Mouse (Mus musculus) kidney, postnatal 0 days (tissue): ENCODE data around the gene Snx13. TPM values are rescaled to one million over a fixed set of nuclear protein-coding genes. Genes with fewer than 3 reads are reported as not detected.

Source experiments
- ATAC-seq: fragments of 200-750 bp; cut with Nextera tagmentation; replicated peaks from 2 replicates; pipeline ENCODE4 v1.8.0; 2017; ENCODE audit warnings: low read depth, moderate number of reproducible peaks, moderate TSS enrichment, moderate library complexity; ENCODE audit not compliant: low FRiP score
- DNase-seq: peaks from one replicate; pipeline ENCODE4 v3.0.0-alpha.2; 2016; ENCODE audit warnings: low spot score
- H3K27ac ChIP-seq: fragments of 300-500 bp; sonication (generic); 2 replicates; pipeline ENCODE4 v1.5.1; 2014; ENCODE audit warnings: mild to moderate bottlenecking
- H3K27me3 ChIP-seq: fragments of 300-500 bp; sonication (generic); 2 replicates; pipeline ENCODE4 v1.6.1; 2014; ENCODE audit warnings: low read length, mixed read lengths; ENCODE audit not compliant: insufficient read depth
- H3K36me3 ChIP-seq: fragments of 300-500 bp; sonication (generic); 2 replicates; pipeline ENCODE4 v1.6.1; 2014; ENCODE audit warnings: low read length, mixed read lengths; ENCODE audit not compliant: insufficient read depth
- H3K4me1 ChIP-seq: fragments of 300-500 bp; sonication (generic); replicated peaks from 2 replicates; pipeline ENCODE4 v1.6.1; 2014; ENCODE audit warnings: antibody characterized with exemption, low read length, mixed read lengths; ENCODE audit not compliant: insufficient read depth
- H3K4me2 ChIP-seq: fragments of 300-500 bp; sonication (generic); 2 replicates; pipeline ENCODE4 v1.6.1; 2014; ENCODE audit warnings: mild to moderate bottlenecking, low read length, moderate library complexity, mixed read lengths
- H3K4me3 ChIP-seq: fragments of 300-500 bp; sonication (generic); replicated peaks from 2 replicates; pipeline ENCODE4 v1.5.1; 2014; ENCODE audit warnings: low read depth, low read length
- H3K9ac ChIP-seq: fragments of 300-500 bp; sonication (generic); 2 replicates; pipeline ENCODE4 v1.6.1; 2014; ENCODE audit warnings: low read depth, low read length
- H3K9me3 ChIP-seq: fragments of 300-500 bp; sonication (generic); replicated peaks from 2 replicates; pipeline ENCODE4 v1.6.1; 2016; ENCODE audit warnings: low read length, inconsistent platforms, mixed read lengths
- CTCF ChIP-seq: IDR thresholded peaks from 2 replicates; pipeline ENCODE4 v1.5.1; 2016; ENCODE audit warnings: antibody characterized with exemption, low read depth, mild to moderate bottlenecking, moderate library complexity
- WGBS: fragments of 180-500 bp; shearing (Covaris S2); extraction: QIAGEN DNeasy Blood & Tissue Kit; methylation state at CpG from one replicate; pipeline ENCODE4 v1.1.7; 2014; 5-methylcytosine and 5-hydroxymethylcytosine counted together
- polyA plus RNA-seq: library from polyadenylated mRNA; unstranded; fragments of >200 nt; fragmentation: Nextera tagmentation; extraction: Ambion mirVana; gene quantifications from 2 replicates; pipeline ENCODE4 v1.2.1, GENCODE M21; 2015

Gene Snx13
- polyA plus RNA-seq, 1 experiment from 2014 or later, result 28.1 TPM

GRCm38 (mm10) chr12:35021285-35021684 is 25.7 kb upstream of the Snx13 start:
- WGBS, result 68% methylated on average over 9 of the region's 9 CpGs
- DNase-seq, result no peak

GRCm38 (mm10) chr12:35022066-35022465 is 24.9 kb upstream of the Snx13 start:
- no peak for TF ChIP-seq CTCF
- Histone ChIP-seq H3K9ac (no peak overlapping the region), H3K27me3 (no peaks in the 10 kb centered on the region), H3K4me2 (no peak overlapping the region), H3K27ac (no peak overlapping the region), H3K36me3 (no peaks in the 10 kb centered on the region), H3K4me1 (no peaks in the 10 kb centered on the region), H3K9me3 (no peaks in the 10 kb centered on the region), H3K4me3 (no peak overlapping the region)
- ATAC-seq, result no peak
- WGBS, result 55% methylated on average over 10 of the region's 10 CpGs
- DNase-seq, result no peak

More at GRCm38 (mm10) chr12:35021285-35021684, 25.7 kb upstream of the Snx13 start:
- no peak for ATAC-seq
- H3K4me3 ChIP-seq, result no peak overlapping the region
- no peak overlapping the region for H3K9ac ChIP-seq
- no peaks in the 10 kb centered on the region for H3K27me3 ChIP-seq
- no peak for TF ChIP-seq CTCF
- H3K36me3 ChIP-seq, result no peaks in the 10 kb centered on the region
- no peaks in the 10 kb centered on the region for H3K9me3 ChIP-seq
- no peaks in the 10 kb centered on the region for H3K4me1 ChIP-seq
- H3K4me2 ChIP-seq, result no peak overlapping the region
- no peak overlapping the region for H3K27ac ChIP-seq

- DNase-seq, result no peak
Observed at GRCm38 (mm10) chr12:35025916-35026432, 21.0 kb upstream of the Snx13 start.

GRCm38 (mm10) chr12:35027533-35027932 is 19.5 kb upstream of the Snx13 start:
- 55% methylated on average over 1 of the region's 1 CpGs for WGBS
- H3K4me1 ChIP-seq, result no peaks in the 10 kb centered on the region
- TF ChIP-seq CTCF, result no peak

More at GRCm38 (mm10) chr12:35025916-35026432, 21.0 kb upstream of the Snx13 start:
- H3K4me2 ChIP-seq, result no peak overlapping the region
- TF ChIP-seq CTCF, result no peak
- no peaks in the 10 kb centered on the region for H3K9me3 ChIP-seq
- no peak overlapping the region for H3K9ac ChIP-seq
- ATAC-seq, result no peak
- no peak overlapping the region for H3K4me3 ChIP-seq
- WGBS, result 63% methylated on average over 4 of the region's 4 CpGs
- no peaks in the 10 kb centered on the region for H3K4me1 ChIP-seq
- no peaks in the 10 kb centered on the region for H3K27me3 ChIP-seq
- H3K27ac ChIP-seq, result no peak overlapping the region
- H3K36me3 ChIP-seq, result no peaks in the 10 kb centered on the region

GRCm38 (mm10) chr12:35038668-35039570 is 8.1 kb upstream of the Snx13 start:
- no peaks in the 10 kb centered on the region for H3K27me3 ChIP-seq
- 17% methylated on average over 14 of the region's 14 CpGs for WGBS
- H3K9ac ChIP-seq, result peak overlapping the region; percentile 37; the same call in 1 of the 2 replicates
- peak overlapping the region; percentile 52 for H3K27ac ChIP-seq
- peak overlapping the region; percentile 54 for H3K4me2 ChIP-seq
- H3K4me3 ChIP-seq, result peak overlapping the region; percentile 26; the same call in 1 of the 2 replicates
- no peak for ATAC-seq
- no peaks in the 10 kb centered on the region for H3K4me1 ChIP-seq
- DNase-seq, result peak; percentile 50
- H3K36me3 ChIP-seq, result no peaks in the 10 kb centered on the region
- no peak for TF ChIP-seq CTCF
- H3K9me3 ChIP-seq, result no peaks in the 10 kb centered on the region

More at GRCm38 (mm10) chr12:35027533-35027932, 19.5 kb upstream of the Snx13 start:
- DNase-seq (no peak), ATAC-seq (no peak)
- no peaks in the 10 kb centered on the region for H3K9me3 ChIP-seq
- no peak overlapping the region for H3K4me2 ChIP-seq
- H3K36me3 ChIP-seq, result no peaks in the 10 kb centered on the region
- H3K4me3 ChIP-seq, result no peak overlapping the region
- no peak overlapping the region for H3K27ac ChIP-seq
- no peaks in the 10 kb centered on the region for H3K27me3 ChIP-seq
- H3K9ac ChIP-seq, result no peak overlapping the region

- Histone ChIP-seq H3K9me3 (no peaks in the 10 kb centered on the region), H3K27me3 (no peaks in the 10 kb centered on the region), H3K36me3 (no peaks in the 10 kb centered on the region), H3K4me1 (no peaks in the 10 kb centered on the region), H3K4me2 (no peak overlapping the region), H3K27ac (no peak overlapping the region), H3K4me3 (no peak overlapping the region), H3K9ac (no peak overlapping the region)
- TF ChIP-seq CTCF, result no peak
- ATAC-seq (no peak), DNase-seq (no peak)
- WGBS, result 78% methylated on average over 5 of the region's 5 CpGs
Observed at GRCm38 (mm10) chr12:35039571-35039936, 7.4 kb upstream of the Snx13 start.
